Mouse (Mus musculus) erythroblast, embryonic 14.5 days (primary cell): Measurements from ENCODE around the gene Rfc4.

Experiments
- GATA1 ChIP-seq: IDR thresholded peaks from 2 replicates; pipeline ENCODE4 v1.6.1; 2012; ENCODE audit warnings: low read length, inconsistent platforms, mixed read lengths
- TAL1 ChIP-seq: IDR thresholded peaks from 3 replicates; pipeline ENCODE4 v1.6.1; 2012; ENCODE audit warnings: low read length, inconsistent platforms, mixed read lengths

DNA sequence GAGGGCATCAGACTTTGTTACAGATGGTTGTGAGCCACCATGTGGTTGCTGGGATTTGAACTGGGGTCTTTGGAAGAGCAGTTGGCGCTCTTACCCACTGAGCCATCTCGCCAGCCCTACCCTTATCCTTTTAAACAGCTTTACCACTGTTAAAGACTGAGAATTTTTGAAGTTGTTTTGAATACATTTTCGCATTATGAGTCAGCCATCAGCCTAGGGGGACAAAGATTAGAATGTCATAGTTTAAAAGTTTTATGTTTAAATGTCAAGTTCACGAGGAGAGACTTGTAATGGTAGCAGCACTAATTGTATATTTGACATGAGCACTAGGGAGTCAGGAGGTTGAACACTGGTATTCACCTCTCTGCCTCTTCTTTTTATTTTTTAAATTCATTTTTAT, 4.4 kb downstream of the Rfc4 start:
- TF ChIP-seq TAL1: no peak
- TF ChIP-seq GATA1: no peak
